Mouse (Mus musculus): ENCODE results near the gene Il17re.

Gene Il17re

DNA sequence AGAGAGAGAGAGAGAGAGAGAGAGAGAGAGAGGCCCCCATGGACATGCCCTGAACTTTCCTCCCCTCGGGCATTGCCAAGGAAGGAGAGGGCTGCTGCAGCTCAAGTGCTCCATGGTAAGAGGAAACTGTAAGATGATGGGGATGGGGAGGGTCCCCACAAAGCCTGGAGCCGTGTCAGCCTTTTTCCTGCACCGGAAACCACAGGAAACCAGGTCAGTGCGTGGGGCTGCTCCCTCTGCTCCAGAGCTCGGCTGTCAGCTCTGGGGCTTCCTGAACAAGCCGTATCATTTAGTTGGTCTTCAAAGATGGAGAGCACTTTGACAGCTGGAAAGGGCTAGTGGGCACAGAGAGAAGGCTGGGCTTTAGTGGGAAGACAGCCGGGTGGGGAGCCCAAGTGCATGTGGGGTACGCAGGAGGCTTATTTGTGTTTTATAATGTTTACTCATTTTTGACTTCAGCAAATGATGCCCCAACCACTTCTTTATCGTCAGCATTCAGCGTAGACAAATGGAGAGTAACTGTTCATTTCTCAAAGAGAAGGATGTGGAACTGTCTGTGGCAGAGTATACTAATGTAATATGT is at the start of gene Il17re:
Gene Il17re, plus strand, starts transcription at position 533 of the 583 bp plus-strand sequence.
- no peak for DNase-seq (ENCODE audit: extremely low read depth, insufficient read length, low spot score)

DNA sequence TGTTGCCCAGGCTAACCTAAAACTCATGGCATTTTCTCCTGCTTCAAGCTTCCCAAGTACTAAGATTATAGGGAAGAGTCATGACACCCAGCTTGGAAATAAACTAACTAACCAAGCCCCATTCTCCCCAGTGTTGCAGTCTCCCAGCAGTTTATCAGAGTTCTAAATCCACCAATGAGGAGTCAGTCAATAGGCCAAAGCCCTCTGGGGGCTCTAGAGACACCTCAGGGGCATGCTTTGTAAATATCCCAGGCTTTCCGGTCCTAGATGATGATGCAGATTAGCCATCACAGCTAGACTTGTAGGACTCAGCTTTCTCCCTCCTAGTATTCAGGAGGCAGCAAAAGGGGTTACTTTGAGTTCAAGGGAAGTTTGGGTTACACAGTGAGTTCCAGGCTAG is 48.3 kb upstream of the Il17re start:
- DNase-seq (ENCODE audit: extremely low read depth, insufficient read length, low spot score): no peak

DNA sequence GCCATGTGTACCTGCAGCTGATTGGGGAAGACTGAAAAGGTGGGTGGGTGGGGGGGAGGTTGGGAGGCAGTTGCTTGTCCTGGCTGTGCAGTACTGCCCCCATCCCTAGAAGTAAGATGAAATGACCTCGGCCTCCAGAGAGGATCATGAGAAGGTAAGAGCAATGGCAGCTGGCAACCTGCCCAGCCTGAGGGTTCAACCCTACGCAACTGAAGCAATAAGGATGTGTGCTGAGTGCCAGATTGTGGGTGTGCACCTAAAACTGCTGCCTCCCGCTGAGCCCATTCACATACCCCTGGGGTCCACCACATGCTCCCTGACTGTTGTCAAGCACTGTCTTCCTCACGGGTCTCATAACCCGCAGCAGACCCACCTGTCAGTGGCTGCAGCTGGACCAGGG is 41.9 kb upstream of the Il17re start:
- DNase-seq (ENCODE audit: extremely low read depth, insufficient read length, low spot score): no peak

DNA sequence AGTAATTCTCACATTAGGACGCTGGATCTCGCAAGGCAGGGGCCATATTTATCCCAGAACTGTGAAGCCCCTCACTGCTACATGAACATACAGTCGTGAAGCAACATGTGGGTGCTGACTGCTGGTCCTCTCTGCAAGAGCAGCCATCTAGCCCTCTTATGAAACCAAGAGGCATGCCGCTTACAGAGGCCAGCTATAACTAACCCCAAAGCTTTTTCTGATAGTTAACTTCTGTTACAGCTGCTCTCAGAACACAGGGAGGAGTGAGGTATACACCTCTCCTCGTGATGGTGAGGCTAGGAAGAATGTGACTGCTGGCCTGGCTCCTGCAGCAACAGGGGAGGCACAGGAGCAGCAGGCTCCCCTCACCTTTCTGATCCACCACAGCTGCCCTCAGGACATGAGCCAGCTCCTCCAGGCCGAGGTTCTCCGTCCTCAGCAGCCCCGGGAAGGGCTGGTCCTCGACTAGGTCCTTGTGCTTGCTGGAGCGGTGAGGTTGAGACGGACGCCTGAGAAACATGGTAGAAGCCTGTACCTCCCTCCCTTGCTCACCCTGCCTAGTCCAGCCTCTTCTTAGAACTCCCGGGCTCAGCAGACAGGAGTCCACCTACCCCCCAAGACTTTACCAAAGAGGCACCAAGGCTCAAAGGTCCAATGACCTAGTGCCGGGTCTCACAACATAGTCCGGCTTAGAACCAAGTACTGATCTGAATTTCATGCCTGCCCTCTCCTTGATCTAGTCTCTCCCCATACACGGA is 39.7 kb upstream of the Il17re start:
- no peak for DNase-seq (ENCODE audit: extremely low read depth, insufficient read length, low spot score)

DNA sequence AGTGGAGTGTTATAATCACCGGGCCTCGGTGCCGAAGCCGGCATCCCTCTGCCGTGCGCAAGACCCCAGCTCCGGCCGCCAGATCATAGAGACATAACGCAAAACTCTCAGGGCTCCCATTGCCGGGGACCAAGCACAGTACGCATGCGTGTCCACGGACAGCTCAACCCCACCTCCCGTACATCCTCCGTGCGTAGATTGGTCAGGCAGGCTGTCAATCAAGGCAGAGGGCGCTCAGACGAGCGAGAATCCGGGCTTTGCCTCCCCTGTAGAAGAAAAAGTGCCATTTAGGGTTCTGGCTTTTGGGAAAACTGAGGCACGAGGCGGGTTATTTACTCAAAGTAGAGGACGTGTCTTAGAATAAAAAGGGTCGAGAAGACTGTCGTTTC is 39.1 kb upstream of the Il17re start, which contains the start of gene Rpusd3:
Gene Rpusd3, minus strand, starts transcription at position 142 of the 389 bp plus-strand sequence.
- peak; percentile 89 for DNase-seq (ENCODE audit: extremely low read depth, insufficient read length, low spot score)

DNA sequence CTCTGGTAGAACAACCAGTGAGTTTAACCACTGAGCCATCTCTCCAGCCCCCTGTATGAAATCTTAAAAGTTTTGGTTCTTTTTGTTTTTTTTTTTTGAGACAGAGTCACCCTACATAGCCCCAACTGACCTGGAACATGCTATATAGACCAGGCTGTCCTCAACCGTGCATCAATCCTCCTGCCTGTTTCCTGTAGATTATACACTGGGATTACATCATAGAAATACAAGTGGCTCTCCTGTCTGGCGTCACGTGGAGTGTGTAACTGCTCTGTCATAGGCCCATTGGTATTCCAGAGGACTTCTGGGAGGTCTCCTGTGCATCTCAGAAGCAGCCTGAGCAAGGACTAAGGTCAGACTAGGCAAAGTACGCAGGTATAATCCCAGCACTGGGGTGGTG is 35.3 kb upstream of the Il17re start:
- DNase-seq (ENCODE audit: extremely low read depth, insufficient read length, low spot score): no peak

DNA sequence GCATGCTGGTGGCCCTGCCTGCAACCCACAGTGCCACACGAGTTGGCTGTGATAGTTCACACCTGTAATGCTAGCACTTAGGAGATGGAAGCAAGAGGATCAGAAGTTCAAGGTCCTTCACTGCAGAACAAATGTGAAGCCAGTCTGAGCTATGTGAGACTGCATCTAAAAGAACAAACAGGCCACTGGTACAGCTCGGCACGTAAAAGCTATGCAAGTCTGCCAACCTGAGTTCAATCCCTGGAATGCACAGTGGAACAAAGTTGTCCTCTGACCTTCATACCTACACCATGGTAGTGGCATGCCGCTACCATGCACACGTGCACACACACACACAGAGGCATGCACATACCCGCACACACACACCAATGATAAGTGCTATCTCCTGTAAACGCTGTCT is 34.1 kb upstream of the Il17re start:
- DNase-seq (ENCODE audit: extremely low read depth, insufficient read length, low spot score): no peak

DNA sequence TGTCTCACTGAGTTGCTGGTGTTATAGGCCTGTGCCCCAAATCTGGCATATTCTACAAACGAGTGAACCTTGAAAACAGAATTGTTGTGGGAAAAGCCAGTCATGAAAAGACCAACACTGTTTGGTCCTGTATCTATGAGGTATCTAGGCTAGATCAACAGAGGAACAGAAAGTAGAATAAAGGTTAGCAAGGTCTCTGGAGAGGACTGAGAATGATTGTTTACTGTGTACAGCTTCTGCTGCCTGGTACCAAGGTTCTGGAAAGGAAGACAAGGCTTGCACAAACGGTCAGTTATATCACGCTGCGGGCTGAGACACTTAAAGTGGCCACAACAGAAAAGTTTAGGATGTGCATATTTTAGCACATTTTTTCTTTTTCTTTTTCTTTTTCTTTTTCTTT is 31.6 kb upstream of the Il17re start:
- DNase-seq (ENCODE audit: extremely low read depth, insufficient read length, low spot score): no peak

DNA sequence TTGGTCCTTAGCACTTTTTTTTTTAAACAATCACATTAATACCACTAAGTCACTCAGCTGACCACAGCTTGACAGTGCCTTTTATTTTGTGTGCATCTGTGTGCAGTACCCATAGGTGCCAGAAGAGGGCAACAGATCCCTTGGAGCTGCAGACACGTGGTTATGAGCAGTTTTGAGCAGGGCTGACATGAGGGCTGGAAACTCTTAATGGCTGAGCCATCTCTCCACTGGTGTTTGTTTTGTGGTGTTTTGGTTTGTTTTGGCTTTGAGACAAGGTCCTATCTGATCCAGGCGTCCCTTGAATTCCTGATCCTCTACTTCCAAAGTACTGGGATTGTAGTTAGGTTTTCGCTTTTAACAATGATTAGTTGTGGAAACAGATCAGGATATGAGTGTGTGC is 30.9 kb upstream of the Il17re start:
- no peak for DNase-seq (ENCODE audit: extremely low read depth, insufficient read length, low spot score)

DNA sequence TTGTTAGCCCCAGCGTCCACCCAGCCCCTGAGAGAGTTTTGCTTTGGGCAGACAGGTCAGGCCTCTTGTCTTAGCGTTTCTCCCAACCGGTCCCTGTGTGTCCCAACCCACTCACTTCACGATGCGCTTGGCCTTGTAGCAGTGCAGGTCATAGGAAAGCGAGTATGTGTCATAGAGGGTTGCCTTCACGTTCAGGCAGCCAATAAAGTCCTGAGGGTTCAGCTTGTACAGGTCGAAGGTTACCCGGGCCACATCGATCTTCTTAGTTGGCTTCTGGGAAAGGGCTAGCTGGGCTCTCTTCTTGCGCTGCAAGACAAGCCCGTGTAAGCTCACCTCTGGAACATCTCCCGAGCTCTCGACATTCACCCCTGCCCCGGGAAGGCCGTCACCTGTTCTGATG is 30.3 kb upstream of the Il17re start:
- DNase-seq (ENCODE audit: extremely low read depth, insufficient read length, low spot score): no peak

DNA sequence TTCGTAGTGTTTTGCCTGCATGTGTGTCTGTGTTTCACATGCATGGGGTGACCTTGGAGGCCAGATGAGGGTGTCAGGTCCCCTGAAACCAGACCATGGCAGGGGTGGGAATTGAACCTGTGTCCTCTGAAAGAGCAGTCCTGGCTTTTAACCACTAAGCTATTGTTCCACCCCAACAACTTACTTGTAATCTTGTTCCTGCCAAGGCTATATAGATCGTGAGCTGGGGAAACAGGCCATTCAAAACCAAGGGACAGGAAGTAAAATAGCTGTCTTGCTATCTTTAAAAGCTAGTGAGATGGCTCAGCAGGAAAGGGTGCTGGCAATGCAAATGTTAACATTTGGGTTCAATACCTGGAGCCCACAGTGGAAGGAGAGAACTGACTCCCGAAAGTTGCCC is 28.3 kb upstream of the Il17re start:
- DNase-seq (ENCODE audit: extremely low read depth, insufficient read length, low spot score): no peak

DNA sequence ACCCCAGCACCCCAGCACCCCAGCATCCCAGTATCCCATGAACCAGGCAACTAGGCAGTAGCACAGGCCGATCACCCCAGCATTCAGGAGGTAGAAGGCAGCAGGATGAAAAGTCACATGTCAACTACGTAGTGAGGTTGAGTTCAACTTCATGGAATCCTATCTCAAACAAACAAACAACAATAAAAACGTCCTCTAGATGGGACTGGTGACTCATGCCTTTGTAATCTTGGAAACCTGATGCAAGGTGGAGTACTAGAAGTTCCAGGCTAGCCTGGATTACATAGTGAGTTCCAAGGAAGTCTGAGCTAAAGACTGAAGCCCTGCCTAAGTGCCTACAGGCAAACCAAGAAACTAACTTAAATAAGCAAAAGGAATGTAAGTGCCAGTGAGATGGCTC is 27.4 kb upstream of the Il17re start:
- DNase-seq (ENCODE audit: extremely low read depth, insufficient read length, low spot score): no peak

DNA sequence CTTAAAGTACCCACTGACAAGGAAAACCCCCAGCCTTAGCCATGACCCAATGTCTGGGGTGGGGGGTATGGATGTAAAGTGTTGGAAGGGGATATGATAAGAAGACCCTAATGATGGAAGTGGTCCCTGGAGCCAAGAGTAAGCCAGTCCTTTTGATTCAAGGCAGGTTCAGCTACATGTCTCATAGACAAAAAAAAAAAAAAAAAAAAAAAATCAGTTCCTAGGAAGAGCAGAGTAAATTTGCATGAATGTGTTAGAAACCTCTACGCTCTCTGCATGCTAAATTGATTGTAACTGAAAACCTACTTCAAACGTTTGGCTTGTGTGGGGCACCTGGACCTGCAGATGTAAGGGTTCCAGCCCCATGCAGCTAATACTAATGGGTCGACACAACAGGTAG is 26.5 kb upstream of the Il17re start:
- DNase-seq (ENCODE audit: extremely low read depth, insufficient read length, low spot score): no peak

DNA sequence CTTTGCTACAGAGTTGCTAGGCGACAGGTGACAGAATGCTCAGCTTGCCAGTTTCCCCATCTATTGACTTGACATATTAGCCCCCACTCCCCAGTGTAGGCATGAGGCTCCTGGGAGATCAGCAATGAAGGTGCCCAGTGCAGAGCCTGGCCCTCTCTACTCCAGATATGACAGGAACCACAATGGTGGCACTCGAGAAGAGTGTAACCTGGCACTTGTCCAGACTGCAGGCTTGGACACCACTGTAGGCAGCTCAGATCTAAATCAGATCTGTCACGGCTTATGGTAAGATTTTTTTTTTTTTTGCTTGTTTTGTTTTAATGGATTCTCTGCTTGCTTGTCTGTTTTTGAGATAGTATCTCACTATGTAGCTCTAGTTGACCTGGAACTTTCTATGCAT is 24.6 kb upstream of the Il17re start:
- DNase-seq (ENCODE audit: extremely low read depth, insufficient read length, low spot score): no peak

DNA sequence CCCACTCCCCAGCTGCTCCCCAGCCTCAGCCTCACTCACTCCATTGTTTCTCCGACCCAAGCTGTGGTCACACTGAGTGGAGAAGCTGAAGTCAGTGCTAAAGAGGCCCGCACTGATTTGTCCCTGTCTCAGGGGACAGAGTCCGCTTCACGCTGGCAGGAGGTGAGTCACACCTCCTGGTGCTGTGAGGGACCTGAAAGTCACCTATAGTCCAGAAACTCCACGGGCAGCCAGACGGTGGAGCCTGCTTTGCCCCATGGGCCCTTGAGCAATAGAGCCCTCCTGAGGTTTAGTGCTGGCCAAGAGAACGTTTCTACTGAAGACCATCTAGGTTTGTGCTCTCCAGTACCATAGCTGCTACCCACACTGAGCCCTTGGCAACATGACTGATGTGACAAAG is 23.6 kb upstream of the Il17re start:
- DNase-seq (ENCODE audit: extremely low read depth, insufficient read length, low spot score): no peak

DNA sequence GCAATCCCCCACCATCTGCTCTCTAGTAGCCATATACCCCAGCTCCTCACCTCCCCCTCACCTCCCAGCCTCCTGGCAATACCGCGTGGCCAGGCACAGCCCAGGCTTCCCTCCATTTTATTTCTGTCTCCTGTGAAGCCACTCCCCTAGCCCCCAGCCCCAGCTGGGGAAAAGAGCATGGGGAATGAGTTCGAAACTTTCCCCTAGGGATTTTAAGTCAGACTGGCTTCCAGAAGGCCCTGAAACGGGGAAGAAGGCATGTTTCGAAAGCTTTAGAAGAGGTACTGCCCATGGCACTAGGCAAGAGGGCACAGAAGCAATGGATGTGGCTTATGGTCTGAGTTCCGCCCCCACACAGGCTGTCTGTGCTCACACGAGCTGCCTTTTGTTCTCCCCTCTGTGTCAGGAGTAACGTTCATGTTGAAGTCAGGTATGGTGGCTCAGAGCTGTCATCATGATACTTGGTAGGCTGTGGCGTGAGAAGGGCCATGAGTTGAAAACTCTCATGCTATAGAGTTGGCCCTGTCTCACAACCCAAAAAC is 22.5 kb upstream of the Il17re start, which contains the start of gene Cidec:
Gene Cidec, minus strand, starts transcription at position 97 of the 542 bp plus-strand sequence.
- DNase-seq (ENCODE audit: extremely low read depth, insufficient read length, low spot score): no peak

DNA sequence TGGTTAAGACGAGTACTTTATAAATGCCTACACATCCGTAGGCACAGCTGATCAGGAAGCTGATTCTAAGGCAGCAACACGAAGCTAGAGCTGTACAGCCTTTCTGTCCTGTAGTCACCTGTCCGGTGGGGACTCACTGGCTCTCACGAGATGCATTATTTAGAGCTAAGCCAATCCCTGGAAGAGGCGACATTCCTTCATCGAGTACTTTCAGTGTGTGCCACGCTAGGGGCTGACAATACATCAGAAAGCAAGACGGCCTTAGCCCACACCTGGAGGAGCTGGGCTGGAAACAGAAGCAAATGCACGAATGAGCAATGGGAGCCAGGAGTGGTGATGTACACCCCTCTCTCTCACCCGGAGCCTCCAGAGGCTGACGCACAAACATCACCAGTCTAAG is 21.1 kb upstream of the Il17re start:
- no peak for DNase-seq (ENCODE audit: extremely low read depth, insufficient read length, low spot score)

DNA sequence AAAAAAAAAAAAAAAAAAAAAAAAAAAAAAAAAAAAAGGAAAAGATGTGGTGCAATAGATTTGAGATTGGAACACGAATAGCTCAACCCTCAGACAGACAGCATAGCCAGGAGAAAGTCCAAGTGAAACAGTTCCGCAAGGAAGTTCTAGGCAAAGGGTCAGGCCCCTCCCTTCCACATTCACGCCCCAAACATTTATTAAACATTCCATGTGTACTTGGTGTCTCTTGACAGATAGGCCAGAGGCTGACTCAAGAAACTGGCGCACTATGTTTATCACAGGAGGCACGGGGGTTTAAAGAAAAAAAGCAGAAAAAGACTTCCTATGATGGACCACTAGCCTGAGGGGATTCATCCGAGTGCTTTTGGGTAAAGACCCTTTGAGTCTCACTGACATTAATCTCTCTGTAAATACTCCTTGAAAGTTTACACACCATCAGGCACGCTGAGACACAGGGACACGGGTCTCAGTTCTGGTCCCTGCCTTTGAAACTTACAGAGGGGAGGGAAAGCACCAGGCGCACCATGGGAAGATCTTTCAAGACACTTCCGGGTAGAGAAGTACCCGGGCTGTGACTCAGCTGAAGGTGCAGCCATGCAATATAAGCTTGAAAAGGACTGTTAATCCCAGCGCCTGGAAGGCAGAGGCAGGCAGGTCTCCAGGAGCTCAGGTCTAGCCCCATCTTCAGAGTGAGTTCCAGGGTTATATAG is 19.4 kb upstream of the Il17re start:
- DNase-seq (ENCODE audit: extremely low read depth, insufficient read length, low spot score): no peak

DNA sequence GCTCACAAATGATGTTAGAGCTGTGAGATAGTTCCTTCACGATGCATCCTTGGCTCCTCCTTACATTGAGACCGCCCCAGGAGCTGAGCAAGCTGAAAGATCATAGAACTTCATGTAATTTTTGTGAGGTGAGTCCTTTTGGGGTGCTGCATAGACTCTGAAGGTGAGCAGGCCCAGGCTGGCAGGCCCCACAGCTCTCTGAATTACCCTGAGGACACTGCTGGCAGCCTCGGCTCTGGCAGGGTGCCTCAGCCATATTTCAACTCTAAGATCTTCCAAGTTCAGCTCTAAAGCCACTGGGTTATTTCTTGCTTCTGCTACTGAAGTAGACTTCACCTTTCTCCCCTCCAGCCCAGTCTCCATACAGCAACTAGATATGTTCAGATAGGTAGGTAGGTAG is 17.6 kb upstream of the Il17re start:
- DNase-seq (ENCODE audit: extremely low read depth, insufficient read length, low spot score): no peak

DNA sequence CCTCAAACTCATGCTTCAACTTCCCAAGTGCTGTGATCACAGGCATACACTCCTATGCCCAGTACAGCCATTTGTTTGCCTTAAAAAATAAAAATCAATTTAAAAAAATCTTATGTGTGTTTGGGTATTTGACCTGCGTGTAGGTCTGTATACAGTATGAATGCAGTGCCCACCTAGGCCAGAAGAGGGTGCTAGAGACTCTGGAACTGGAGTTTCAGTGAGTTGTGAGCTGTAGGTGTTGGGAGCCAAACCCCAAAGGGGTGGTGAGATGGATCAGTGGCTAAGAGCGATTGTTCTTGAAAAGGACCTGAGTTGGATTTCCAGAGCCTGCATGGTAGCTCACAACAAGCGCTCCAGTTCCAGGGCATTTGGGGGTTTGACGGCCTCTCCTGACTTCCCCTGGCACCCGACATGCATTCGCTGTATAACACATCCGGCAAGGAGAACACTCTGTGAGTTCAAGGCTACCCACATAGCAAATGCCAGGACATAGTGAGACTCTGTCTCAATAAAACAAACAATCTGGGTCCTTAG is 17.1 kb upstream of the Il17re start:
- DNase-seq (ENCODE audit: extremely low read depth, insufficient read length, low spot score): peak; percentile 70

DNA sequence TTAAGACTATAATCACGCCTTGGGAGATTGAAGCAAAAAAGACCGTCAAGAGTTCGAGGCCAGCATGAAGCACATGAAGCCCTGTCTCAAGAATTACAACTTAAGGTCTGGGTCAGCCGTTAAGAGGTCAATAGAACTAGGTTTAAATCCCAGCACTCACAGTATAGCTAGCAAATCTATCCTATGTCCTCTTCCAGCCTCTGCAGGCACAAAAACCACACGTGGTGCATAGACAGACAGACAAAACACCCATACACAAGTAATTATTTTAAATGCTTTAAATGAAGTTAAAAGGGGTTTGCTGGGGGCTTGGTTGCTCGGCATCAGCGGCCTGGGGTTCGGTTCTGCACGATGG is 16.2 kb upstream of the Il17re start:
- DNase-seq (ENCODE audit: extremely low read depth, insufficient read length, low spot score): no peak

Data from 3134 (cell line).